Mouse (Mus musculus) kidney, adult 8-10 months (tissue): ENCODE data around the gene Dsp.

ENCODE experiments used
- DNase-seq, 2 experiments: peaks; one replicate each; pipeline ENCODE4 v3.0.0; 2022

The Dsp gene

DNA sequence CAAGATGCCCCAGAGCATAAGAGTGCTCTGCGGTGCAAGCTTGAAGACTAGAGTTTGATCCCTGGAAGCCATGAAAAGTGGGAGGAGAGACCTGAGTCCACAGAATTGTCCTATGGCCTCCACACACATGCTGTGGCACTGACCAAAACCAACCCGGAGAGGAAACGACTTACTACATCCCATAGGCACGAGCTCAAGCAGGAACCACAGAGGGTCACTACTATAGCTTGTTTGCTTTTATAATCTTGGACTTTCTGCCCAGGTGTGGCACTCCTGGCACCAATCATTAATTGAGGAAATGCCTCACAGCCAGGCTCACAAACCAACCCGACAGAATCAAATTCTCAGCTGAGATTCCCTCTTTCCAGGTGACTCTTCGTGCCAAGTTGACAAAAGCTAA is 50.3 kb downstream of the Dsp start:
- no peak for DNase-seq

DNA sequence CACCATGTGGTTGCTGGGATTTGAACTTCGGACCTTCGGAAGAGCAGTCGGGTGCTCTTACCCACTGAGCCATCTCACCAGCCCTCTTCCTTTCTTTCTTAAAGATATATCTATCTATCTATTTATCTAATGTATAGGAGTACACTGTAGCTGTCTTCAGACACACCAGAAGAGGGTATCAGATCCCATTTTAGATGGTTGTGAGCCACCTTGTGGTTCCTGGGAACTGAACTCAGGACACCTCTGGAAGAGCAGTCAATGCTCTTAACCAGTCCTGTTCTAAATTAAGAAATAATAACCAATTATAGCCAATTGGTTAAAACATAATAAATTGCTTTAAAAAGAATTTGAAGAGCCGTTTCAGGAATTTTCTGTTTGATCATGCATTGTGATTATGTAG is 53.1 kb downstream of the Dsp start:
- no peak for DNase-seq

DNA sequence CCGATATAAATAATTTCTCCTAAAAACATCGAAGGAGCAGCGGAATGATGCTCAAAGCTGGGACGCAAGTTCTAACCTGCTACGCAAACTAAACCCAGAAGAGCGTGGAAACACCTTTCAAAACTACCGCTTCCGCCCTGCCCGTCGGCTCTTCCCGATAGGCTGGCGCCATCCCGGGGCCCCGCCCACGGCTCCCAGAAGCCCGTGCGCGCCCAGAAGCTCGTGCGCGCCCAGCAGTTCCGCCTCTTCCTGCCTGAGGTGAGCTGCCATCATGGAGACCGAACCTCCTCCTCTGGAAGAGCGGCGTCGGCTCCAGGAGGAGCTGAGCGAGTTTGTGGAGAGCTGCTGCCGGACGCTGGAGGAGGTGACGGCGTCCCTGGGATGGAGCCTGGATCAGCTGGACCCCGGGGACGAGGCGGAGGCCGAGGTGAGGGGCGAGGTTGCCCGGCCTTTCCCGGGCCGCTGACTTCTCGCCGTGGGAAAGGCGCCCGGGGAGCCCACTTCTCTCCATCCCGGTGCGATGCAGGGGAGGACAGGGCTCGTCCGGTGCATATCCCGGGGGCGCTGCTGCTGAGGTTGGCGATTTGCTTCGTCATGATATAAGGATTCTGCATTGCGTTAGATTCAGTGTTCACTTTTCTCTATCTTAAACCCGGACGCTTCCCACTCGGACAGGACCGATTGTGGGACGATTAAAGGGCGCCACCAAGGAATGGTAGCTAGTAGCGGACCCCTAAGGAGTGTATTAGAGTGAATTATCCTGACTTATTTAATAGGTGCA is 53.8 kb downstream of the Dsp start, which contains the start of gene Snrnp48:
Gene Snrnp48, plus strand, starts transcription at position 237 of the 781 bp plus-strand sequence.
- peak; percentile 87 to 88 for DNase-seq

DNA sequence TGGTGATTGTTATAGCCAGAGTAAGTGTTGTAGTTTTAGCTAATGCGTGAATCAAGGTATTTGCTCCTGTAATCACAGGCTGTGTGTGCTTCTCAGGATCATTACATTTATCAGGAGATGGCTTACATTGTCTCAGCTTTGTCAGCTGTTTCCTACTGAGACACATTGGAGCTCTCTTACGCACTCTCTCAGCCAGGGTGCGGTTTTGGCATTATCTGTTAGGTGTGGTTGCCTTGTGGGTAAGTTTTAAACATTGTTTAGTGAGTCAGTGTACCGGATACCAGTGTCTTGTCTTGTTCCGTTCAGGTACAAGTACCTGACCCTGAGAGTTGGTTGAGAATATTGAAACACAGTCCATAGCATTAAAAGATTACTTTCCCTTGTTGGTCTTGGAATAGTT is 60.0 kb downstream of the Dsp start:
- no peak for DNase-seq

DNA sequence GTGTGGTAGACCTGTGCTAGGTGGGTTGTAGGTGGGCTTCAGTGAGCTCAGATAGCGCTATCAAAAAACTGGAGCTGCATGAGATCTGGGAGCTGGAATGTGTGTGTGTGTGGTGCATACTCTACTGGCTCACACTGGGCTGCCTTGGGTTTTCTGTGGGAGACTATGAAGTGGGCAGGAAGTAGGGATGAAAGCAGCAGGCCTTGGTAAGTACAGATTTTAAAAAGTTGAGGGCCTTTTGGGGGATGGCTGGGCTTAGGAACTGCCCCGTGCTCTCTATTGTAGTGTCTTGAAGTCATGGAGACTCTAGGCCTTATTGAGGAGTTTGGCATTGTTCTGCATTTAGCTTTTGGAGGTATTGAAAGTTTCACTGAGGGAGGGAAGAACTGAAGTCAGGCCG is 67.6 kb downstream of the Dsp start:
- no peak for DNase-seq

DNA sequence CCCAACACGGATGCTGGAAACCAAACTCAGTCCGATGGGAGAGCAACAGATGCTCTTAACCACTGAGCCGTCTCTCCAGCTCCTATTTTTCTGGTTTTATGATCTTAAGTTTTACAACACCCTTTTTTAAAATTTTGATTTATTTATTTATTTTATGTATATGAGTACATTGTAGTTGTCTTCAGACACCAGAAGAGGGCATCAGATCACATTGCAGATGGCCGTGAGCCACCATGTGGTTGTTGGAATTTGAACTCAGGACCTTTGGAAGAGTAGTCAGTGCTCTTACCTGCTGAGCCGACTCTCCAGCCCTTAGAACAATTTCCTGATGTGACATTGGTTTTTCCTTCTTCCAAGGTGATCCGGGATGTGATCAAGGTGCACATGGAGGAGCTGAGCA is 69.2 kb downstream of the Dsp start:
- DNase-seq = no peak

DNA sequence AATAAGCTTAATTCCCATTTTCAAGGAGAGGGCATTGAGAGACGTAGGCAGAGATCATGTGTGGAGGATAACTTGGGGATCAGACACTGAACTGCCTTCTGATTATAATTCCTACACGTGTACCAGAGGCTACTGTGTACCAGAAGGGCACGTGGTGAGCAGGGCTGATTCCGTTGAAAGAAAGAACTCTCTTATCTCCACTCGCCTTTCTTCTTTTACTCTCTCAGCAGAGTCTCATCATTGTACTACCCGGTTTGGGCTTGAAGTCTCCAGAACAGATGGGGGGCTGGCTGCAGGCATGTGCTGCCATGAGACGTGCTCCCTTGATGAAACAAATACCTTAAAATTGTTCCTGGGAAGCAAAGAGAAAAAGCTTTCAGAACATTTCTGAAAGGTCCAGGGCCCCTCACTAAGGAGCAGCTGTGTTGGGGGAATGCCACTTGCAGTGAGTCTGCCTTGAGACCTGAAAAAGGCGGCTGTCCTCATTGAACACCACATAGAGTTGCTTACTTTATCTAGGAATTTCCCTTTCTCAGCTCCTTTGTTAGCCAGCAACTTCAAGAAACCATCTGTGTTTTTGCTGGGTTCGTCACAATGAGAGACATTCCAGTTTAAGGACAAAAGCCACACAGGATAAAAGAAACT is 79.2 kb downstream of the Dsp start:
- DNase-seq = no peak

DNA sequence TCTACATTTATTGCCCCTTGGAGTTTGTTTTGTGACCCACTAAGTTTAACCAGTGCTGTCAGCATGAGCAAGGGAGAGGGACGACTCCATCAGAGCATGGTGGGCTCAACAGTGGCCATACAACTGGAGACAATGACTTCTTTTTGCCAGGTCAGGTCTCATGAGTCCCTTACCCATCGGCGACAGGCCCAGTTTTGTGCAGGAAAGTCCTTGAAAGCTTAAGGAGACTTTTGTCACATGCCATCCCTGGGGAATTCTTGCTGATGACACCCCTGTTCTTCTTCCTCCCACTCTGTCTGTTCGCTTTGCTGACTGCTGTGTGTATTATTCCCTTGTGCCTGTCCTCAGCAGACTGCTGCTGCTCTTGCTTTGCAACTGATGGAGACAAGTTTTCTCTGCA is 81.3 kb downstream of the Dsp start:
- no peak for DNase-seq

DNA sequence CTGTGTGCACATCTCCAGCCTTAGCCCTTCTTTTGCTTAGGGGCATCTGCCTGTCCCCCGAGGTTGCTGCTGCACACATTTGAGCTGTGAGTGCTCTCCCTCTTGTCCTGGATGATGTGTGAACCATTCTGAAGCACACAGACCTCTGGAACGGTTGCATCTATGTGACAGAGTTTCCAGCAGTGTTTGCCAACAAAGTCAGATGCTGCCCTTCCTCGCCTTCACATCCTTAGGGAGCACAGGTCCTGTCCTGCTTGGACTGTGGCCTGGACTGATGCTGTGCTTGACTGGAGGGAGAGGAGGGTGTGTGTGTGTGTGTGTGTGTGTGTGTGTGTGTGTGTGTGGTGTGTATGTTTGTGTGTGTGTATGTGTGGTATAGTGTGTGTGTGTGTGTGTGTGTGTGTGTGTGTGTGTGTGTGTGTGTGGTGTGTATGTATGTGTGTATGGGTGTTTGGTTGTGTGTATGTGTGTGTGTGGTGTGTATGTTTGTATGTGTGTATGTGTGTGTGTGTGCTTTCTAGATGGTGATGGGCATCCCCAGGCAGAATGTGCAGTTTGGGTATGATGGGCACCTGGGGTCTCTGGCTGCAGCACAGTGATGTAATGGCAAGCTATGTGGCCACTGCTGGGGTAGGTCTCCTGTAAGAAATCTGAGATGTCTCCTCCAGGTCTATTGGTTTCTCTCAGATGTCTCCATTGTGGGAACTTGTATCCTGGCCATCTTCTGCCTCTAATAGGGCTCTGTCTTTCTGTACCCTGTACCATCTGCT is 81.9 kb downstream of the Dsp start:
- DNase-seq = no peak

DNA sequence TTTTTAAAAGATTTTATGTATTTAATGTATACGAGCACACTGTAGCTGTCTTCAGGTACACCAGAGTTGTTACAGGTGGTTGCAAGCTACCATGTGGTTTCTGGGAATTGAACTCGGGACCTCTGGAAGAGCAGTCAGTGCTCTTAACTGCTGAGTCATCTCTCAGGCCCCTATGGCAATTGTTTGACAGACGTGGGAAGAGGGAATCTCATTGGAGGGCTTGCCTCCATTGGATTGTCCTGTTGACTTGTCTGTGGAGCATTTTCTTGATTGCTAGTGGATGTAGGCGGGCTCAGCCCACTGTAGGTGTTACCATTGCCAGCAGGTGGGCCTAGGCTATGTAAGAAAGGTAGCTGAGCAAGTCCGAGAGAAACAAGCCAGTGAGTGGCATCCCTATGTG is 83.6 kb downstream of the Dsp start:
- DNase-seq = no peak

DNA sequence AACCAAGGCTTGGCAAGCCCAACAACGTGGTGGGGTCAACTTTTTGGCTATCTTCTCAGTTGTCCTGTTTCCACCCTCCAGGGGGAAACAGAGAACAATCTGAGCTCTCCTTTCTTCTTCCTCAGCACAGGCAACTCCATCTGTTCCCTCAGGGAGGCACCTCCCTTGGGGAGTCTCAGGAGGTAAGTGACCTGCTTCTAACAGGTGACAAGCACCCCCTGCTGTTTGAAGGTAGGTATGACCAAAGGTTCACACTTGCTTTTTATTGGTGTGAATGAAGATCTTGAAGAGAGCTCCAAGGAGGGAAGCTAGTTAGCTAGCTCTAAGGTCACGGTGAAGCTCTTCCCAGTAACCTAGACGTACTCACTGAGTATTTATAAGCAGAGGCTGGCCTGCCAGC is 84.3 kb downstream of the Dsp start:
- peak; percentile 3 to 29 for DNase-seq

DNA sequence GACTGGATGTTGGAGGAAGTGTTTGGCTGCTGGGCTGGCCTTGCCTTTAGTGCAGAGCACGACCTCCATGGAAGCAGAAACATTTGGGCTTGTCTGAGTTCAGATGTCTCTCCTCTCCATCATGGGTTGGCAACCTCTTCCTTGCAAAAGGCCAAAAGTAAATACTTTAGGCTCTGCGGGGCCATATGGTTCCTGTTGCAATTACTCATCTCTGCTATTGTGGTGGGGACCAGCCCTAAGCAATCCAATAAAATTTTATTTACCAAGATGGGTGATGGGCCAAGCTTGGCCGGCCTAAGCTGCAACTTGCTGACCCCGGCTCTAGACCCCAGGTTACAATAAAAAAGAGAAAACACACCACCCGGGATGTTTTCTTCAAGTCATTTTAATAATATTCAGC is 97.1 kb downstream of the Dsp start:
- peak in 1 of 2 experiments; percentile 5 for DNase-seq
